Mouse (Mus musculus): ENCODE data around the gene Nfib.

- TF ChIP-seq CTCF (IDR thresholded peaks at IDR 0.05; ENCODE audit: borderline replicate concordance, extremely low read depth, insufficient read depth, insufficient read length) (no peak), POLR2A (IDR thresholded peaks at IDR 0.05; ENCODE audit: borderline replicate concordance, extremely low read depth, insufficient read depth, insufficient read length, poor library complexity, severe bottlenecking) (no peak)
Observed at GRCm38 (mm10) chr4:82435716-82436115, 269.8 kb downstream of the Nfib start.
